Mouse (Mus musculus) thymus, postnatal 36 days (tissue): ENCODE results near the gene Dph2.
A peak's percentile ranks its signal among the peaks of the same experiment; 100 is the strongest.

Source experiments
- DNase-seq, 2 experiments: peaks; one replicate each; pipeline ENCODE4 v3.0.0; 2022; ENCODE audit warnings: mixed read lengths in 2 of 2

Dph2 gene

DNA sequence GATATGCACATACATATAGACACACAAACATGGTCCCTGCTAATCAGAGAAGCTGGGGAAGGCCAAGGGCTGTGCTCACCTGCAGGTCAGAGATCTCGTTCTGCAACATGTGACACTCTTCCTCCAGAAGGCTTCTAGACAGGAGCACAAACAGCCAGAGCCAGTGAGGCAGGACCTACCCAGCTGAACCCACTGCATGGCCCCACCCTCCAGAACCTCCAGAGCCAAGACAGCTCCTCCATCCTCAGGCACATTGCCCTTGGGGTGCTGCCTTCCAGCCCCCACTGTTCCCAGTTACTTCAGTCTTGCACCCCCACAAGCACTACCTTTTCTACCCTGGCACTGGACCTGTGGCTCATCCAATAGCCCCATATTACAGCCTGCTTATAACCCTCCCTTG, 21.4 kb downstream of the Dph2 start:
- no peak for DNase-seq

DNA sequence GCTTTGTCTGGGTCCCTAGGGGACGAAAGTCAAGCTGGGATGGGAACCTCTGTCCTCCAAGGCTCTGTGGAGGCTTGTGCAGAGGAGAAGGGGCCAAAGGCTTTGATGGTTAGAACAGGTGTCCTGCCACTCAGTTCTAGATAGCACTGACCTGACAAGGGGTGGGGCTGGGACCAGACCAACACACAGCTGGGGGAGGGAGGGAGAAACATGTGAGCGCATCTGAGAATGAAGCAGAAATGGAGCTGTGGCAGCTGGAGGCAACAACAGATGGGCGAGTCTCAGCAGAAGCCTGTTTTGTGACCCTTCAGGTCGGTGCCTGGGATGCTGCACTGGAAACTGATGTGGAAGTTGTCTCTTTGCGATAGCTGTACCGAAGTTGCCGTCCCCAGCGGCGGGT, 22.5 kb downstream of the Dph2 start:
- DNase-seq: no peak

DNA sequence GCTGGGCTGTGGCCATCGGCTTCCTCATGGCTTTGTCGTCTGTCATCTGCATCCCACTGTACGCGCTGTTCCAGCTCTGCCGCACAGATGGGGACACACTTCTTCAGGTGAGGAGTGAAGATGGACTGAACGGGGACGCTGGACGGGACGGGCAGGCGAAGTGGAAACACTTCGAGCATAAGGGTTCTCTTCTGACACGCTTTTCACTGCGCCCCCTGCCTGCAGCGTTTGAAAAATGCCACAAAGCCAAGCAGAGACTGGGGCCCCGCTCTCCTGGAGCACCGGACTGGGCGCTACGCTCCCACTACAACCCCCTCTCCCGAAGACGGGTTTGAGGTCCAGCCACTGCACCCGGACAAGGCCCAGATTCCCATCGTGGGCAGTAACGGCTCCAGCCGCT, 24.0 kb downstream of the Dph2 start:
- DNase-seq: peak; percentile 52 to 57

DNA sequence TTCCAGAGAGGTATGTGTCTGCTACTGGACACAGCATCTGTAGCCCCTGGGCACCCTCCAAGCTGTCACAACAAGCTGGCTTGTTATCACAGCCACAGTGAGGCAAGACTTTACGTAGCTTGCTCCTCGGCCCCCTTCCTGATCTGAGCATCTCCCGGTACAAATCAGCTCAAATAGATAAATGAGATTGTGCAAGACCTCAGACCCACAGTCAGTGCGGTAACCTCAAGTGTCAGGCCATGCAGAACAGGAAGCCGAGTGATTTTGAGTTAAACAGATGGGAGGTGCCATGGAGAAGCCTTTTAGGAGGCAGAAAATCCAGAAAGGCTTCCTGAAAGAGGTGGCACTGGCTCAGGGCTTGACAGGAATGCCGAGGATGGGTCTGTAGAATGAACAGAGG, 24.8 kb downstream of the Dph2 start:
- no peak for DNase-seq

DNA sequence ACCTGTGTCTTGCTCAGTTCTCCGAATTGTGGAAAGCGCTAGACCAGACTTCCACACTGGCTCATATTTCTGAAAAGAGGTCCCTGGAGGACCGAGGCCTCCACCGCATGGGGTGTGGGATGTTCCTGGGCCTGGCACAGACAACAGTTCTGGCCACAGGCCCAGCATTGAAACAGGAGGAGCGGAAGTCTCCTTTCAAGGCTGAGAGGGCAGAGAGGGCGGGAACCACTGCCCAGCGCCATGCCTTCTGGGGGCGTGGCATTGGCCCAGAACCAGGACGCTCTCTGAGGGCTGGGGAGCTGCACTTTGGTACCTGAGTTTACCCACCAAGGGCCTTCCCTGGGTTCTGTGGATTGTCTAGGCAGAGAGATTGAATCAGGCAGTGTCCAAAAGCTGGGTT, 25.7 kb downstream of the Dph2 start:
- DNase-seq: no peak

DNA sequence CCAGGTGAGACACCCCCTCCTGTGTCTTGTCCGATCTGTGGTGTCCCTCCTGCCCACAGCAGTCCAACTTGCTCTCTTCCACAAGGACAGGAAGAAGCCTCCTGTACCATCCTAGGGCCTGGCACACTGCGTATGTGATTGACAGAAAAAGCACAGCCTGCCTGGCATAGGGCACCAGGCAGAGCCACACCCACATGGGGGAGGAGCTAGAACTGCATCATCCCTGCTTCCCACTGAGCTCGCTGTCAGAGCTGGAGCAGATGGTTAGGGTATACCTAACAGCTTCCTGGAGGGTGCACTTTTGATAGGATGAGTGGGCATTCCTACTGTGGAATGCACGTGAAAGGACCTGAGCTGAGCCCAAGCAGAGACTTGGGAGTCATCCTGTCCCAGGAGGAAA, 29.0 kb downstream of the Dph2 start:
- no peak for DNase-seq

DNA sequence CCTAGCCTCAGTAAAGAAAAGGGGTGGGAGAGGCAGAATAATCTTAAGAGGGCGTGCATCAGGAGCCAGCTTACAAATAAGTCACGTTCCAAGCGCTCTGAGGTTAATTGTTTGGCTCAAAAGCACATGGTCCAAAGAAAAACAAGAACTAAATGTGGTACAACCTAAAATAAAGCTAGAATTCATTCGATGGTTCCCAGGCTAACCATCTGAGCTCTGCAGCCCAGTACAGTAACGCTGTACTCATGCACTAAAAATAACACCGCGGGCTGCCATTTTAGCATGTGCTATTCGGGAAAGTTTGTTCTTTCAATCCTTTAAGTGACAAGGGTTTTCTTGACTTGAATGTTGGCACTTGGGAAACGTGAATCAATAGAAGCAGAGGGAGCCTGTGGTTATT, 31.3 kb downstream of the Dph2 start:
- DNase-seq: no peak

DNA sequence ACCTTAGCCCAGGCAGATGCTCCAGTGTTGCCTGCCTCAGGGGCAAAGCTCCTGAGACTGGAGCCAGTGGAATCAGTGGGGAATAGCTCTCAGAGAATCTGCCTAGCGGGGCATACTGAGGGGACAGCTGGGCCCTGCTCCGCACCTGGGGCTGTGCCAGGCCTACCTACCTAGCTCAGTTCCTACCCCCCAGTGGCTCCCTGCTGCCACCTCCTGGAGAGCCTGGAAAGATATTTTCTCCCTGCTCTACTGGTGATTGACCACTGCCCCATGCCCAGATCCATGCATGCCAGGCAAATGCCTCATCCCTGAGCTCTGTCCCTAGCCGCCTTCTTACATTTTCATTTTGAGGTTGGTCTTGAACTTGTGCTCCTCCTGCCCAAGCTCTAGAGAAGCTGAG, 33.0 kb downstream of the Dph2 start:
- peak; percentile 55 to 58 for DNase-seq

DNA sequence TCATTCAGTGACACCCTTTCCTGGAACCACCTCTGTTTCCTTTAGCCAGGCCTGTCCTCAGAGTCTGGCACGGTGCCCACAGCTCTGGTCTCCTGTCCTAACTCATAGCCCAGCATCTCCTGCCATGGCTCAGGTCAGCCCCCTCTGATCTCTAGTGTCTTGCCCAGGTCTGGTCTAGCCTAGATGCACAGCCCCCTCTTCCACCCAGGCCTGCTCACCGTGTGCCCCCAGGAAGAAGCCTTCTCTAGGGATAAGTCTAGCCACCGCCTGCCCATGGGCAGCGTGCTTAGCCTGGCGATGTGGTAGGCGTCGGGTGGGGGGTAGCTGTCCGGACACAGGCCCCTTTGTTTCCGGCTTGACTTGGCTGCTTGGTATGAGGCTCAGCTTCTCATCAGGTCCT, 36.7 kb downstream of the Dph2 start:
- no peak for DNase-seq

DNA sequence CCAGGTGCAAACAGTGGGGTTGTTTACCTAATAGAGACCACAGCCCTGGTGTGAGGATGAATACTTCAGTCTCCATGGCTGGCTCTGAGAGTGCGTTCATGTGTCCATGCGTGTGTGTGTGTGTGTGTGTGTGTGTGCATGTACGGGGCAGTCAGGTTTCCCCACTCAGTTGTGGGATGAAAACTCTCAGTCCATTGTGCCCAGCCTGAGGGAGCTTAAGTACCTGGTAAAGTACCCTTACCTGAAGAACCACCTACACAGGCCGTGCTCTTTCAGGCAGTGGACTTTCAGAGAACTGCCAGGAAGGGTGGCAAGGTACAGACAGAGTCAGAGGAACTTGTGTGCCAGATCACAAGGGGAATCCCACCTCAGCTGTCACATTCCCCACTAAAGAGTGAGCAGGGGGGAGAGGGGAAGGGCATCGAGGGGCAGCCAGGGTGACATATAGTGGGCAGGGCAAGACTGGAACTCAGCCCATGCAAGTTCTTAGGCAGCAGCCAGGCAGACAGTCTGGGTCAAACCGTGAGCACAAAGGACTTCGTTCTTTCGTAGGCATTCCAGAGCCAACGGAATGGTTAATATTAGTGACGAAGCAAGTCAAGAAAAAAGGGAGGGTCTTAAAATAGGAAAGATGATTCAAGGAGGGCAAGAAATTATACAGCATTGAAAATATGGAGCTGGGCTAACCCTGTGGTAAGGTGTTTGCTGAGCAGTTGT, 39.5 kb downstream of the Dph2 start:
- DNase-seq: no peak

DNA sequence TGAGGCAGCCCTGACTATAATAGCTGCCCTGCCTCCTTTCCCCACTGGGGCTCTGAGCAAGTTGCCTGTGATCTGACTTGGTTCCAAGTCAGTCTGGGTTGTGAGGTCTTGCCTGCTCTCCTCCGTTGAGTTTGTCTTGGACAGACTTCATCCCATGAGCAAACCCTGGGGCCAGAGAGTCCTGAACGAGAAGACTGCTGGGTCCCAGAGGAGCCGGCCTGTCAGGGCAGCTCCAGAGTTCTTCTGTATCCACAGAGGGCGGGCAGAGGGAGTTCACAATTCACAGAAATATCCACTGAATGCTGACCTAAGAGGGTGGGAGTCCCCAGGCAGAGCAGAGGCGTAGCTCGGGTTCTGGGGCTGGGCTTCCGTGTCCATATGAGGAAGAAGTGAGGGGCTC, 41.0 kb downstream of the Dph2 start:
- DNase-seq: no peak

DNA sequence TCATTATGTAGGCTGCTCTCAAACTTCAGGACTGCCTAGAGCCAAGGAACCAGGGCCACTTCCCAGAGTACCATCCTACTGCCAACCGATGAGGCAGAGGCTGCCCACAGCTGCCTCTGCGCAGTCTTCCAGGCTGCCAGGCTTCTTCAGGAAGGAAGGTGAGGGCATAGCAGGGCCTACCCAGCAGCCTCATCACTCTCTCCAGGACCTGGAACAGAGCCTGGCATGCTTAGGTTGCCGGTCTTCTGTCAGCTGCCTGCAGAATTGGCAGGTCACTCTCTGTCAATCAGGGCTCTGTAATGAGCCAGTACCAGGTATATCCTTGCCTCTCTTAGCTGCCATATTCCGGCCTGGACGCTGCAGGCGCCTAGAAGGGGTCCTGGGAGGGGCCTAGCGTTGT, 41.7 kb downstream of the Dph2 start:
- DNase-seq: no peak

DNA sequence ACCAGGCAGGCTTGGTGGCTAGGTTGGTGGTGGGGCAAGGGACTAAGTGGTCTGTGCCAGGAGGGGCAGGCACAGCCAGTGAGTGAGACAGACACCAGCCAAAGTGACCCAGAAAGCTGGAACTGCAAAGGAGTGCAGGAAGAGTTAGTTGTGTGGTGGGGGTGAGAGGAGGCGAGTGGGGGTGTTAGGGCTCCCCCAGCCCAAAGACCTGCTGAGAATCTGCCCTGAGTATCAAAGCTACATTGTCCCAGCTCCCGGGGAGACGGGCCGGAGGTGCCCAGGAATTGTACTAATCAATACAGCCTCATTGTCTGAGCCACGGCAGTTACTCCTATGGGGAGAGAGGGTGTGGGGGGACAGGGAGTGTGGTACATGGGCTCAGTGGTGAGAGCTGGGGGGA, 42.3 kb downstream of the Dph2 start:
- no peak for DNase-seq

DNA sequence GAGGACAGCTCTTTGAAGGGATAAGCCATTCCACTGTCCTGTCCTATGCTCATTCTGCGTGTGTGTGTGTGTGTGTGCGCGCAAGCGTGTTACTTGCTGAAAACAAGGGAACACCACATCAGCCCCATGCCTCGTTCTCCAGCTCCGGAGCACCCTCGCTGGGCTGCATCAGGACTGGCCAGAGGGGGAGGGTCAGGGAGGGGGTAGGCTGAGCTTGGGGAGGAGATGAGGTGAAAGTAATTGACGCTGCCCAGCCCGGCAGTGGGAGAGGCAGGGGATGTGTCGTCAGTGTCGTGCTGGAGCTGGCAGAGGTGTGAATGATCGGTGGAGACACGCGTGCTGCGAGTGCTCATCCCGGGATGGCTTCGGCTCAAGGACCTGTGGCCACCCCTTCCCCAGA, 42.8 kb downstream of the Dph2 start:
- no peak for DNase-seq

DNA sequence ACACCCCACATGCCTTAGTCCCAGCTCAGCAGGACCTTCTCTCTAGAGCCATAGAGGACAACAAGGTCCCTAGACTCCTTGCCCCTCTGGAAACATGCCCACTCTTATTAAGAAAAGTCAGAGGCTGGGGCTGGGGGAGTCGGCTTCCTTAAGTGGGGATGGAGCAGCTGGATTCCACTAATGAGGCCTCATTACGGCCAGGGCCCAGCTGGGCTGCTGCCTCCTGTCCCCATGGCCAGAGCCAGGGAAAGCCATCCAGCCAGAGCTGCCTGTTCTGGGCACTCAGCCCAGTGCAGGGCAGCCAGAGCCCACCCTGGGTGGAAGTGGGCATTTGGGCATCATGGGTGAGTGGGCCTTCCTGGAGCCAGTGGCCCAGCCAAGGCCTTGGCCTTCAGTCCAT, 44.8 kb downstream of the Dph2 start:
- DNase-seq: no peak

DNA sequence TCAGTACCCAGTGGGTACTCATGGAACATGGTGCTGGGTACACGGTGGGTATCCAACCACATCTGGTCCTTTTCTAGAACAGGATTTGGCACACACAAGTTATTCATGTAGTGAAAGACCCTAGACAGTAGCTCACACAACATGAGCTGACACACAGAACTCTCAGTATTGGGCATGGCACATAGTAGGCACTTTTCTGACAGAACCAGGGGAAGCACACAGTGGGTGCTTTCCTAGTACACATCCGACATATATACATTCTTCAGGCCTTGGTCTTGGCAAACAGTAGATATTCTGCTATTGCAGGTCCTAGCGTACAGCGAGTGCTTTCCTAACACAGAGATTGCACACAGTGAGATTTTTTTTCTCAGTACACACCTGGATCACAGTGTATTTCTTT, 45.6 kb downstream of the Dph2 start:
- DNase-seq: no peak

DNA sequence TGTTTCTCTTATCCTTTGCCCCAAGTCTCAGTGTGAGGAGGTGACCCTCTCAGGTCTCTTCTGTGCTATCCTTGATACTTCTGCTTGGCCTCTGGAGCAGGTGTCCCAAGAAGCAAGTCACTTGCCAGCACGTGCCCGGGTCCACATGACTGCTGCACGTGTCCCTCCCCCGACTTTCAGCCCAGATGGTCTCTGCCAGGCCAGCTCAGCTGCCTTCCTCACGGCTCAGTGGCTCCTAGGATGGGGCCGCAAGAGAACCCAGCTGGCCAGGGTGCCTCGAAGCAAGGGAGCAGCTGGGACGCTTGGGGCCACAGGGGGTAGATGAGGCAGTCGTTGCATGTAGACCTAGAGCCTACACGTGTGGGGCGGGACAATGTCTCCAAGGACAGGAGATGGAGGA, 46.5 kb downstream of the Dph2 start:
- no peak for DNase-seq

DNA sequence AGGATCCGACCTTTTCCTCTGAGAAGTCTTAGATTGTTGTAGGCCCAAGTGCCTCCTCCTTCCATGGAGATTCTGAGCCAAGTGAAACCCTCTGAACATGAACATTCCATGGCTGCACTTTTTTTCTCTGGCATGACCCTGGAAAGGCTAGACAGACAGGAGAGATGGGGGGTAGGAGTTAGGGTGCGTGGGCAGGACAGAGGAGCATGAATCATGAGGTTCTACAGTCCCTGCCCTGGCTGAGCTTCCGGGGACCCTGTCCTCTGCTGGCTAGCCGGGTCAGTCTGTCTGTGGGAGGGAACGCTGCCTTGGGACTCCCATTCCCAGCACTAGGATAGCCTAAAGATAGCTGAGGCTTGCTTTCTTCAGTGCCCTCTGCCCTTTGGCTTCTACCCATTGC, 47.4 kb downstream of the Dph2 start:
- no peak for DNase-seq

DNA sequence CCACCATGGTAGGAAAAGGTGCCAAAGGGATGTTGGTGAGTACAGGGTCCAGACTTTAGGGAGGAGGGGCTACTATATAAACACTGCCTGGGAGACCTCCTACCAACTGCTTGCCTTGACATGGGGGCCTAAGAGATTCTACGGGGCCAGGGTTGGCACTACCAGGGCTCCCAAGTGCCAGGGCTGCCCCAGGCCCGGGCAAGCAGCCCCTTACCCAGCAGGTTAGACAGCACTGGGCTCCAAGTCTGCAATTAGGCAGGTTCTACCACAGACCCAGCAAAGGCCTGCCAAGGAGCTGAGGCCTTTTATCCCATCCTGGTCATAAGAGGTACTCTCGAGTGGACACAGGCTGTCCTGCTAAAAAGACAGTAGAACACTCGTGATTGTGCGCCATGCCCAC, 48.7 kb downstream of the Dph2 start:
- DNase-seq: no peak

DNA sequence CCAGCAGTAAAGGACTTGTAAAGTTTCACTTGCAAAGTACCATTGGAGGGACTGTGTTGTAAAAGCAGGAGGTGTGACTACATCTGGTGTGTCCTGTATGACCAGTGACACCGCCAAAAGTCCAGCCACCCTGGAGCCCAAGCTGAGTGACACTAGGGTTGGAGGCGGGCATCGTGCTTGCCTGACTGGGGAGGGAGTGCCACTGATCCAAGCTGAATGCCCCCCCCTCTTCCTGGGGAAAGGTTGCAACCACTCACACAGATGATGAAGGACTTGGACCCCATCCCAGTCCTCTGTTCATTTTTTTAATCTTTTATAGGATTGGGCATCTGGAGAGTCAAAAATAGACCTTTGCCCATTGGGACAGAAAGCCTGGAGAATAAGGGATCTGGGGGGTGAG, 50.3 kb downstream of the Dph2 start:
- DNase-seq: no peak

DNA sequence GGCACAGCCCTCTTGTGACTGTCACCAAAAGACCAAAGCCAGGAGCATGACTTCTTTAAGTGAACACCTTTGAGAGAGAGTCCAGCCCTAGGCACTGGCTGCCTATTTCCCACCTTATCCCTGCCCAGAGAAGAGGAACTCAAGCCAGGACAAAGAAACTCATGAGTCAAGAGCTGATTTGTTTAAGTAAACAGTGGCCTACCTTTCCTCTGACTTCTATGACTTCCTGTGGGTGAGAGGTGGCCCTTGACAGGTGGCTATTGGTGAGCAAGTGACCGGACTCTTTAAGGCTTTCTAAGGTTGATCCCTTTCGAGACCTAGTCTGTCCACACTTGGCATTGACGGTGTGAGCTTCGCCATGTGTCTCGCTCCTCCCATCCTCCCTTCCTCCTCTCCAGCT, 51.0 kb downstream of the Dph2 start:
- no peak for DNase-seq

DNA sequence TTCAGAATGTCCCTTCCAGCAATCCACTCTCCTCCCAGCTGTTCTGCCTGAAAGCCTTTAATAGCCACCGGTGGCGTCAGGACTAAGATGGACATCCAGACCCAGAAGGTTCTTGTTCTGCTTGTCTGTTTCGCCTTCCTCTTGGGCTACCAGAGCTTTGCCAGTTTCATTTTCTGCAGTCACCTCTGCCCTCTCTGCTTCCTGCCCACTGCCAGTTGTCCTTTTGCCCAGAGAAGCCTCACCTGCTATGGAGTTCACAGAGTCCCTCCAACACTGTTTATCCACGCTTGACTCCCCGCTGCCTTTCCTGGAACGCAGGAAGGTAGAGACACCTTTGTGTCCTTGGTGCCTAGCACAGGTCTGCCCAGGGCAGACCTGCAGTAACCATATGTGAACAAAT, 52.5 kb downstream of the Dph2 start:
- DNase-seq: no peak
